Mouse (Mus musculus): Measurements from ENCODE around the gene 1500009L16Rik.

DNA sequence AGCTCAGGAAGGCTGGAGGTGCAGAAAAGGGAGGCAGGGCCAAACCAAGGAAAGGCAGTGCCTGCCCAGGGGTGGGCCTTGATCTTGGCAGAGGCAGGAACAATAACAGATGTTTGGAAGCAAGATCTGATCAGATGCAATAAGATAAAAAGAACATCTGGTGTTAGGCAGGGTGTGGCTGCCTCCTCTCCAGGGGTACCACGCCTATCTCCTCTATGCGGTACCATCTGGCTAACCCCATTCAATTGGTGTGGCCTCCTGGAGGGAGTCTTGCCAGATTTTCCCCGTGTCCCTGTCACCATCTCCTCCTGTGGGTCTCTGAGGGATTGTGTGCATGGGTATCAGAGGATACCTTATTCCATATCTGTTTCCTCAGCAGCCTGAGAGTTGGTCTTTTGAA, 12.7 kb upstream of the 1500009L16Rik start:
- TF ChIP-seq POLR2A (IDR thresholded peaks at IDR 0.05; ENCODE audit: insufficient read length, low read depth) (no peak), USF1 (IDR thresholded peaks at IDR 0.05; ENCODE audit: low read depth) (no peak), POLR2AphosphoS2 (IDR thresholded peaks at IDR 0.05; ENCODE audit: insufficient read length, low read depth) (no peak), MYOD1 (IDR thresholded peaks at IDR 0.05; ENCODE audit: control insufficient read depth in 1 of 3, insufficient read length in 2 of 3, low read depth in 2 of 3) (no peak), E2F4 (IDR thresholded peaks at IDR 0.05; ENCODE audit: insufficient read depth) (no peak), REST (IDR thresholded peaks at IDR 0.05; ENCODE audit: insufficient read depth, insufficient read length) (no peak)
